Mouse (Mus musculus) liver, adult 2 months (tissue): ENCODE results near the gene Bub1b.

ENCODE experiments used
- CTCF ChIP-seq: fragments of 200-500 bp; IDR thresholded peaks from 2 replicates; pipeline ENCODE4 v1.5.1; 2011; ENCODE audit warnings: low read depth, low read length, control low read depth
- POLR2A ChIP-seq: fragments of 200-500 bp; IDR thresholded peaks from 2 replicates; pipeline ENCODE4 v1.6.1; 2011; ENCODE audit warnings: low read length, control low read depth; ENCODE audit not compliant: insufficient read depth; ENCODE audit errors: extremely low read depth

DNA sequence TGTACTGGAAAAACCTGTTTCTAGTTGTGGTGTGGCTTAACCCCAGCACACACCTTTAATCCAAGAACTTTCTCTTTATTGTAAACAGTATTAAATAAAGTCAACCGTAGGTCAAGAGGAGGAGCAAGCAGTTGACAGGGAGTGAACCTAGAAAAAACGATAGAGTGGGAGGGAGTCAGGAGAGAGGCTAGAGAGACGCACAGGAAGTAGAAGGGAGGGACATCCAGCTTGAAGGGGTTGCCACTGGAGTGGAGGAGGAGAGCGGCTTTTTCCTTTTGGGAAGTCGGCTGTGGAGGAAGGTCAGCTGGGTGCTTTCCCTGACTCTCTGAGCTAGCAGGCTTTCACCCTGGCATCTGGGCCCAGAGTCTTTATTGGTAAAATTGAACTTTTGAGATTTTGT lies 9.0 kb downstream of the Bub1b start:
- TF ChIP-seq CTCF: no peak
- no peak for TF ChIP-seq POLR2A
